Mouse (Mus musculus): ENCODE results near the gene 4930430A15Rik. TPM values are rescaled to one million over a fixed set of nuclear protein-coding genes. Genes with fewer than 3 reads are reported as not detected.

Gene 4930430A15Rik
- not detected in 2 replicates for polyA plus RNA-seq (2016; fragmentation: Nextera tagmentation; extraction: Ambion mirVana)

DNA sequence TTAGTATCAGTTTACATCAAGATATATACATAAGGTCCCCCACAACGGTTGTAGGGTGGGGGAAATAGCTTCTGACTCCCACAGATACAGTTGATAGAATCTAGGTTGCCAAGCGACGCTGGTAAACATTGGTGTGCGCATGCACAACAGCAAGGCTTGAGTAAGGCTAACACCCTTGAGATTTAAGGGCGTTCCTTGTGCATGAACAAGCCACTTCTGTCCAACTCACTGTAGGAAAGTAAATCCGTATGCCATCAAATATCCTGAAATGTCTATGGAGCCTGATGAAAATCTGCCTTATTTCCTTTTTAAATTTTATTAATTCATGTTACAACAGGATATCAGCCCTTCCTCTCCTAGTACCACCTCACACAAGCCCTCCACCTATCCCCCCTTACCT is at the start of gene 4930430A15Rik:
4930430A15Rik (minus strand) TSS at position 101 of the 400 bp plus-strand sequence.
- no peak for DNase-seq (ENCODE audit: low spot score)
- no peaks in the 10 kb centered on the region for H3K4me1 ChIP-seq (replicated peaks)
- no peak within 1 kb of the TSS for H3K27ac ChIP-seq
- no peaks in the 10 kb centered on the region for H3K36me3 ChIP-seq
- 88% methylated on average over 6 of the region's 6 CpGs for WGBS
- H3K9me3 ChIP-seq, result no peaks in the 10 kb centered on the region
- H3K27me3 ChIP-seq (ENCODE audit: insufficient read depth, poor library complexity, severe bottlenecking), result no peaks in the 10 kb centered on the region
- H3K4me3 ChIP-seq, result no peak within 1 kb of the TSS

DNA sequence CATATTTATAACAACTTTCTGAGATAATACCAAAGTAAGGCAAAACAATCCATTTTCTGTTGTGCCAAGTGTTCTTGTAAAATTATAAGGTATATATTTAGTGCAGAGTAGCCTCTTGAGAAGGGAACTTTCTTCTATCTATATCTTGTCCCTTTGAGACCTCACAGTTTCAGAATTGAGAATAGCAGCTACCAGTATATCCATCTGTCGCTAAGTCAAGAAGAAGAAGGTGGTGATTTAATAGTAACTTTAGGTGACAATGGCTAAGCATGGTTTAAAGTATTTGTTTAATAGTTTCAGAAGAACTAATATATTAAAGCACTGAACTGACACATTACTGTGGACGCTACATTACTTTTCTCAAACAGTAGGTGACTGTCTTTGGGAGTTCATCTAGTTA is 44.6 kb upstream of the 4930430A15Rik start, which contains the start of gene Olfr1277:
Olfr1277 (minus strand) TSS at position 101 of the 400 bp plus-strand sequence.
- Histone ChIP-seq H3K9me3 (no peaks in the 10 kb centered on the region), H3K27me3 (ENCODE audit: insufficient read depth, poor library complexity, severe bottlenecking) (no peaks in the 10 kb centered on the region), H3K36me3 (no peaks in the 10 kb centered on the region), H3K4me1 (replicated peaks) (no peaks in the 10 kb centered on the region), H3K27ac (no peak within 1 kb of the TSS), H3K4me3 (no peak within 1 kb of the TSS)
- no peak for DNase-seq (ENCODE audit: low spot score)
- WGBS, result 85% methylated on average over 2 of the region's 2 CpGs

GRCm38 (mm10) chr2:111254216-111254615 is 24.8 kb upstream of the 4930430A15Rik start, which contains the start of gene Olfr1276:
Olfr1276 (plus strand) TSS chr2:111254516.
- Histone ChIP-seq H3K4me3 (no peak within 1 kb of the TSS), H3K36me3 (no peaks in the 10 kb centered on the region), H3K27me3 (ENCODE audit: insufficient read depth, poor library complexity, severe bottlenecking) (no peaks in the 10 kb centered on the region), H3K27ac (no peak within 1 kb of the TSS), H3K4me1 (replicated peaks) (no peaks in the 10 kb centered on the region), H3K9me3 (no peaks in the 10 kb centered on the region)
- no peak for DNase-seq (ENCODE audit: low spot score)

DNA sequence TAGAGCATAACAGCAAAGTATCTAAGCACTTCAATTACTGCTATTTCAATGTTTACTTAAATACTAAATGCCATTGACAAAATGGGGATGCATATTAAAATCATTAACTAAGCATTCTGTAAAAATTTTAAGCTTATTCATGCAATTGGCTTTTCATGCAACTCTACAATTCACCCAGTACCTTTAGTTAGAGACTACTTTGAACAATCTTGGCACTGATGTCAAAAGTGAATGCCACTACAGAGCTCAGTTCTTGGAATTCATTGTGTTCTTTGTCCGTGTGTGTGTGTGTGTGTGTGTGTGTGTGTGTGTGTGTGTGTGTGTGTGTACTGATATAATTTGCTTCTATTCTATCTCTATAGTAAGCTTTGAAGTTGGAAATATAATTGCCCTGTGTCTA is 5.8 kb upstream of the 4930430A15Rik start, which contains the start of gene Olfr1275:
Olfr1275 (minus strand) TSS at position 101 of the 400 bp plus-strand sequence.
- no peaks in the 10 kb centered on the region for H3K9me3 ChIP-seq
- 86% methylated on average over 1 of the region's 1 CpGs for WGBS

DNA sequence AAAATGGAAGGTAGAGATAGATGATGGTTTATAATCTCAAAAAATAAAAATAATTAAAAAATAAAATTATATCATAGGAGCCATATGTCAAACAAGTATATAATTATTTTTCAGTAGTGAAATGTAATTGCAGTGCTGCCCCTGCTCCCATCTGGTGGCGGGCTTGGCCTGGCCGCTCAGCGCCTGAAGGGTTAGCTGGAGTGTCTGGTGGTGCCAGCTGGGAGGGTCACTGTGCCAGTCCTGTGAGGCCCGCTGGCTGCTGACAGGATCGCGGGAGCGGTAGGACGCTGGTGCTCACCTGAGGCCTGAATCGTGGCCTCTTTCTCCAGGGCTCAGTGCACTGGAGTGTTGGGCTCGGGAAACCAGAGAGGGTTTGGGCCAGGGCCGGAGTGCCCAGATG is 47.3 kb downstream of the 4930430A15Rik start:
- Histone ChIP-seq H3K36me3 (no peaks in the 10 kb centered on the region), H3K27me3 (ENCODE audit: insufficient read depth, poor library complexity, severe bottlenecking) (no peaks in the 10 kb centered on the region), H3K9me3 (no peaks in the 10 kb centered on the region), H3K4me1 (replicated peaks) (no peaks in the 10 kb centered on the region), H3K27ac (no peak overlapping the region), H3K4me3 (no peak overlapping the region)
- WGBS, result 95% methylated on average over 11 of the region's 11 CpGs
- DNase-seq (ENCODE audit: low spot score), result no peak

More for the DNA sequence above, 5.8 kb upstream of the 4930430A15Rik start, which contains the start of gene Olfr1275:
- no peaks in the 10 kb centered on the region for H3K4me1 ChIP-seq (replicated peaks)
- DNase-seq (ENCODE audit: low spot score), result no peak
- no peaks in the 10 kb centered on the region for H3K36me3 ChIP-seq
- no peak within 1 kb of the TSS for H3K27ac ChIP-seq
- H3K27me3 ChIP-seq (ENCODE audit: insufficient read depth, poor library complexity, severe bottlenecking), result no peaks in the 10 kb centered on the region
- H3K4me3 ChIP-seq, result no peak within 1 kb of the TSS

DNA sequence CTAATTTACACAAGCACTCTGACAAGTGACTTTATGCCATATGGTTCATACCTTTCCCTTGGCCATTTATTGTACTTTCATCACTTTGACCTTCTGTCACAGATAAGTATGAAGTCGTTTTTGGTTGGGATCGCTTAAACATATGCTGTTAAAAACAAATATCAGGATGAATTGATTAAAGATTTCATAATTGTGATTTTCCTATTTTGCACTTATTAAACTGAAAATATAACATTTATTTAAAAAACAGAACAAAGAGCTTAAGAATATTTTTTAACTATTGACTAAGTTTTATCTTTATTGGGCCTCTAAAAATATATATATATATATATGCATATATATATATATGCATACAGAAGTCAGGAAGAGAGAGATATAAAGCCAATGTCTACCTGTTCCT is 76.6 kb downstream of the 4930430A15Rik start, which contains the start of gene Gm15130:
Gm15130 (minus strand) TSS at position 101 of the 400 bp plus-strand sequence.
- WGBS, result 83% methylated on average over 2 of the region's 2 CpGs
- no peaks in the 10 kb centered on the region for H3K36me3 ChIP-seq
- no peak within 1 kb of the TSS for H3K27ac ChIP-seq

GRCm38 (mm10) chr2:111135739-111136138 is 93.7 kb downstream of the 4930430A15Rik start:
- 73% methylated on average over 5 of the region's 5 CpGs for WGBS
- Histone ChIP-seq H3K27me3 (ENCODE audit: insufficient read depth, poor library complexity, severe bottlenecking) (no peaks in the 10 kb centered on the region), H3K4me1 (replicated peaks) (no peaks in the 10 kb centered on the region), H3K4me3 (no peak overlapping the region), H3K36me3 (no peaks in the 10 kb centered on the region), H3K27ac (no peak overlapping the region), H3K9me3 (no peaks in the 10 kb centered on the region)
- no peak for DNase-seq (ENCODE audit: low spot score)

More for the DNA sequence above, 76.6 kb downstream of the 4930430A15Rik start, which contains the start of gene Gm15130:
- no peaks in the 10 kb centered on the region for H3K9me3 ChIP-seq
- H3K4me3 ChIP-seq, result no peak within 1 kb of the TSS
- DNase-seq (ENCODE audit: low spot score), result no peak
- no peaks in the 10 kb centered on the region for H3K4me1 ChIP-seq (replicated peaks)
- no peaks in the 10 kb centered on the region for H3K27me3 ChIP-seq (ENCODE audit: insufficient read depth, poor library complexity, severe bottlenecking)

Other genes with a start within 250 kb of the 4930430A15Rik start
- not detected in 2 replicates for gene Gm13941, start 123.6 kb downstream of the 4930430A15Rik start, polyA plus RNA-seq (2016; fragmentation: Nextera tagmentation; extraction: Ambion mirVana)
- not detected in 2 replicates for gene Gm15130, start 76.7 kb downstream of the 4930430A15Rik start, polyA plus RNA-seq (2016; fragmentation: Nextera tagmentation; extraction: Ambion mirVana)
- not detected in 2 replicates for gene Olfr1275, start 5.7 kb upstream of the 4930430A15Rik start, polyA plus RNA-seq (2016; fragmentation: Nextera tagmentation; extraction: Ambion mirVana)
- gene Olfr1276, start 24.9 kb upstream of the 4930430A15Rik start, polyA plus RNA-seq (2016; fragmentation: Nextera tagmentation; extraction: Ambion mirVana), result not detected in 2 replicates
- gene Olfr1277, start 44.5 kb upstream of the 4930430A15Rik start, polyA plus RNA-seq (2016; fragmentation: Nextera tagmentation; extraction: Ambion mirVana), result not detected in 2 replicates
- gene Olfr1278, start 60.5 kb upstream of the 4930430A15Rik start, polyA plus RNA-seq (2016; fragmentation: Nextera tagmentation; extraction: Ambion mirVana), result not detected in 2 replicates
- gene Olfr1279, start 71.0 kb upstream of the 4930430A15Rik start, polyA plus RNA-seq (2016; fragmentation: Nextera tagmentation; extraction: Ambion mirVana), result not detected in 2 replicates
- not detected in 2 replicates for gene Olfr1280, start 84.4 kb upstream of the 4930430A15Rik start, polyA plus RNA-seq (2016; fragmentation: Nextera tagmentation; extraction: Ambion mirVana)
- not detected in 2 replicates for gene Olfr1281, start 96.9 kb upstream of the 4930430A15Rik start, polyA plus RNA-seq (2016; fragmentation: Nextera tagmentation; extraction: Ambion mirVana)
- gene Olfr1282, start 106.5 kb upstream of the 4930430A15Rik start, polyA plus RNA-seq (2016; fragmentation: Nextera tagmentation; extraction: Ambion mirVana), result not detected in 2 replicates
- not detected in 2 replicates for gene Olfr1283, start 137.2 kb upstream of the 4930430A15Rik start, polyA plus RNA-seq (2016; fragmentation: Nextera tagmentation; extraction: Ambion mirVana)
- gene Olfr1284, start 145.9 kb upstream of the 4930430A15Rik start, polyA plus RNA-seq (2016; fragmentation: Nextera tagmentation; extraction: Ambion mirVana), result not detected in 2 replicates
- gene Olfr1286, start 193.5 kb upstream of the 4930430A15Rik start, polyA plus RNA-seq (2016; fragmentation: Nextera tagmentation; extraction: Ambion mirVana), result not detected in 2 replicates
- gene Olfr1287, start 219.5 kb upstream of the 4930430A15Rik start, polyA plus RNA-seq (2016; fragmentation: Nextera tagmentation; extraction: Ambion mirVana), result not detected in 2 replicates
- not detected in 2 replicates for gene Olfr1288, start 244.5 kb upstream of the 4930430A15Rik start, polyA plus RNA-seq (2016; fragmentation: Nextera tagmentation; extraction: Ambion mirVana)